Mouse (Mus musculus) megakaryocyte, adult 5-6 weeks (primary cell): ENCODE measurements around the gene Il34. TPM values are rescaled to one million over a fixed set of nuclear protein-coding genes. Genes with fewer than 3 reads are reported as not detected.

Experiments
- ATAC-seq: 2 replicates; pipeline ENCODE4 v1.8.0; 2016; ENCODE audit warnings: mild to moderate bottlenecking, inconsistent platforms; ENCODE audit not compliant: poor library complexity, severe bottlenecking
- total RNA-seq, 2 experiments: library from RNA; stranded (forward) in 1 of 2; stranded (reverse) in 1 of 2; fragments of 153-499, 151-499 nt in 1 of 2; fragments of 221-1000, 200-1000 nt in 1 of 2; gene quantifications; 2 replicates each; pipeline versions ENCODE4 v1.2.3 to v1.2.4; 2015 to 2017

The Il34 gene
- total RNA-seq (2015) (not detected in 2 replicates), total RNA-seq (2017) (not detected in 2 replicates)

- no peak for ATAC-seq
These were observed at the start of gene Il34 for GRCm38 (mm10) chr8:110805669-110806068. TSS of gene Il34 (minus strand) at chr8:110805924.

- no peak for ATAC-seq
These were observed 45.5 kb upstream of the Il34 start for GRCm38 (mm10) chr8:110851186-110851585.

DNA sequence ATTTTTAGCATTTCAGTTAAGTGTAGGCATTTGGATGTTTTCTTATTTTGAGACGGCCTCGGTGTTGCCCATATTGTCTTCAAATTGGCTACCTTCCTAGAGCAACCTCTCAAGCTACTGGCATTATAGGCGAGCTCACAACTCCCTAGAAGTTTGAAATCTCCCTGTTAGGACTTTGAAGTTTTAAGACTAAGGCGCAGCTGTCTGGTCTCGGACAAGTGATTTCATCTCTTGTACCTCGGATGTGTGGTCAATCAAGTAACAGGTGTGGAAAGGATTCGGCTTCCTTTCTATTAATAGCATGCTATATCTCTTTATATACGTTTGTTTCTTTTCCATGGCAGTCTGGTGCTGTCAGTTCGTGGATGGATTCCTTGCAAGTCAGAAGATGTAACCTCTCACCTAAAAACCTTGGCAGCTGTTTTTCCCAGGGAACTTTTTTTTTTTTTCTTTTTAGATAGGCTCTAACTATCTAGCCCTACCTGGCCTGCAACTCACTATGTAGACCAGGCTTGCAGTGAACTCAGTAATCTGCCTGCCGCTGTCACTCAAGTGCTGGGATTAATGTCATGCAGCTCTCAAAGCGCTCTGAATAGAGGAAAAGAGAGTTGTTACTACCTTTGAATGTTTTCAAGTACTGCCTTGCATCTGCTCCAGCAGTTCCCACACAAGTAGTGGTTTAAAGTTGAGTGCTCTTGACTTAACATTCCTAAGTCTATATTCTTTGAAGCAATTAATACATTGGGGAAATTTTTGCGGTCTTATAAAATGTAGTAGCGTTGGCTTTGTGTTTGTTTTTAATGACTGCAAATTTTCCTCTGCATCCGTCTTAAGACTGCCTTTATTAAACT lies 42.1 kb upstream of the Il34 start:
- no peak for ATAC-seq

DNA sequence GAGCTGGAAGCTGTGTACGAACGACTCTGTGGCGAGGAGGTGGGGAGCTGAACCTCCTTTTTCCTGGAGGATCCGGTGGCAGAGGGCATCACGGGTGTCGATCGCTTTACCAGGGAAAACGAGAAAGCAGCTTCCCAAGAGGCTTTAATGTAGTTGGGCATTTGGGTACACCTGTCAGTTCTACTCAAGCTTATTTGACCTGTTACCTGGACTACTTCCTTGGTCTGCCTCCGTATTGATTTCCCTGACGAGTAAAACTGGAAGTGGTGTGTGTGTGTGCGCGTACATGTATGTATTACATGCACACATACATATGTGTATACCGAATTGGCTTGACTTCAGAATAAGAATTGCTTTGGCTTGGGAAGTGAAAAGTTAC lies 41.4 kb upstream of the Il34 start:
- peak; percentile 23 for ATAC-seq

GRCm38 (mm10) chr8:110846405-110847170 lies 40.9 kb upstream of the Il34 start, which contains the start of the genes Cog4 and Sf3b3:
TSS of gene Cog4 (plus strand) at chr8:110846600.
TSS of gene Sf3b3 (minus strand) at chr8:110846787.
- ATAC-seq = peak; percentile 95

- ATAC-seq = no peak
These were observed 40.2 kb upstream of the Il34 start for GRCm38 (mm10) chr8:110845821-110846404.

DNA sequence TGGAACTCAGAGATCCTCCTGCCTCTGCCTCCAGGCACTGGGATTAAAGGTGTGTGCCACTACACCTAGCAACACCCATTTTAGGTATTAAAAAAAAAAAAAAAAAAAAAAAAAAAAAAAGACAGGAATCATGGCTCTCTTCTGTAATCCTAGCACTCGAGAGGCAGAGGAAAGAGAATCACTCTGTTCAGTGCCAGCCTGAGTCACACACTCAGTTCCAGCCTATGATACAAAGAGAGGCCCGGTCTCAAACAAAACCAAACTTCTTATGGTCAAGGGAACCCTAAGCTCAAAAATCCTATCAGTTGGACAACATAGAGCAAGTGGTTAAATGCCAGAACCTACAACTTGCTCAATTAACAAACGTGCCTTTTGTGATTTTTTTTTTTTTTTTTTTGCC lies 39.2 kb upstream of the Il34 start:
- no peak for ATAC-seq

GRCm38 (mm10) chr8:110843207-110843606 lies 37.5 kb upstream of the Il34 start:
- no peak for ATAC-seq

- ATAC-seq = no peak
These were observed 36.4 kb upstream of the Il34 start for GRCm38 (mm10) chr8:110842012-110842574.

DNA sequence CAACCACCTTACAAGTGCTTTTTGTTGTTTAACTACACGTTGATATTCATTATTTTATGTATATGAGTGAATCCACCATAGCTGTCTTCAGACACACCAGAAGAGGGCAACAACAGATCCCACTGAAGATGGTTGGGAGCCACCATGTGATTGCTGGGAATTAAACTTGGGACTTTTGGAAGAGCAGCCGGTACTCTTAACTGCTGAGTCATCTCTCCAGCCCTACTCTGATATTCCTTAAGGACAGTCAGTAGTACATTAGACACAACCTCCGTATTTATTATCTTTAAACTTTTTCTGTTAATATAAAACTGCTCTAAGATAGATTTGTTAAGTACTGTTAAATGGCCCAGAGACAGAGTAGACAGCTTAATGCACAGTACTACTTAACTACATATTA lies 26.2 kb upstream of the Il34 start:
- ATAC-seq = no peak

DNA sequence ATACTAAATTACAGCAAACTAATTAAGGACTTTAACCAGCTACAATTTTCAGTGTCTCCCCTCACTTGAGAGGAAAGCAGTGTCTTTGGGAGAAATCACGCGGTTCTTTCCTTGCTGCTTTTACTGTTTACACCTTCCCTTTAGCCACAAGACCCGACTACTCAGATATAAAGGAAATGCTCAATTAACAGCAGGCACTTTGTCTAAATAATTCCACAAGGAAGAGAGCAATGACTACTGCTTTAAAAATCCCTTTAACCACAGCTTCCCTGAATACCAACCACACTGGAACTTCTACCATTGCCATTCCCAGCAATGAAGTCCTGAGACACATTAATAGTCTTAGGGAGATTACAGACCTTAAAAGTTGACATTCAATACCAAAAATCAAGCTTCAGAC lies 22.8 kb upstream of the Il34 start:
- ATAC-seq = no peak

DNA sequence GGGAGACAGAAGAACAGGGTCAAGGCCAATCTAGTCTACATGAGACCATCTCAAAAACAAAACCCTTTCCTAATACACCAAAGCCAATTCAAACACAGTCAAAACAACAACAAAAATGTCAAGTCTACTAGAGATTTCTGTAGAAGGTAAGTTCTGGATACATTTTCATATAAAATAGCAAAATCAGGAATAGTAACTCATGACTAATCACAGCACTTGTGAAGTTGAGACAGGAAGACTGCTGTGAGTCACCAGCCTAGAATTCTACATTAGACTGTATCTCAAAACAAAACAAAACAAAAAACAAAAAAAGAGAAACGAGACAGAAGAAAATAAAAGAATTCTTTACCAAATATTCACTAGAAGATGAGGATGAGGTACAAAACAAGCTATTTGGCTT lies 19.1 kb upstream of the Il34 start:
- ATAC-seq = no peak

- ATAC-seq = no peak
These were observed 16.2 kb upstream of the Il34 start for GRCm38 (mm10) chr8:110821960-110822359.

DNA sequence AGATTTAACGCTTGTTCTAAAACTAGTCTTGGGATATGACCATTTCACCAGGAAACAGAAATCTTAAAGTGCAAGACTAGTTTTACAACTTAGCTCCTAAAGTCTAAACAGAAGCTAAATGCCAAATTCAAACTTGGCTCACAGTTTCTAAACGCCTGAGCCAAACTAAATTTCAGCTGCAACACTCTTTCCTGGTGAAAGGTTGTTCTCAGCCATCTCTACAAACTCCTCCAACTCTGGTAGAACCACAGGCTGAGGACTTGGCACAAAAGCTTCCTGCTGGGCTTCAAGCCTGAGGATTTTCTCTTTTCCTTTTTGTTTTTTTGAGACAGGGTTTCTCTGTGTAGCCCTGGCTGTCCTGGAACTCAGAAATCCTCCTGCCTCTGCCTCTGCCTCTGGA lies 14.5 kb upstream of the Il34 start:
- ATAC-seq = no peak

DNA sequence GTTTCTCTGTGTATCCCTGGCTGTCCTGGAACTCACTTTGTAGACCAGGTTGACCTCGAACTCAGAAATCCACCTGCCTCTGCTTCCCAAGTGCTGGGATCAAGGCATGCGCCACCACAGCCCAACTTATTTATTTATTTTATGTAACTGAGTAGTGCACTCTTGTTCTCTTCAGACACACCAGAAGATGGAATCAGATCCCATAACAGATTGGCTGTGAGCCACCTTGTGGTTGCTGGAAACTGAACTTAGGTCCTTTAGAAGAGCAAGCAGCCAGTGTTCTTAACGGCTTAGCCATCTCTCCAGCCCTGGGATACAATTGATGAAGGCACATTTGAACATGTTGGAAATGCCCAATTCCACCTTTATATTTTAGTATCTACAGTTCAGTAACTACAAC lies 12.9 kb upstream of the Il34 start:
- no peak for ATAC-seq

DNA sequence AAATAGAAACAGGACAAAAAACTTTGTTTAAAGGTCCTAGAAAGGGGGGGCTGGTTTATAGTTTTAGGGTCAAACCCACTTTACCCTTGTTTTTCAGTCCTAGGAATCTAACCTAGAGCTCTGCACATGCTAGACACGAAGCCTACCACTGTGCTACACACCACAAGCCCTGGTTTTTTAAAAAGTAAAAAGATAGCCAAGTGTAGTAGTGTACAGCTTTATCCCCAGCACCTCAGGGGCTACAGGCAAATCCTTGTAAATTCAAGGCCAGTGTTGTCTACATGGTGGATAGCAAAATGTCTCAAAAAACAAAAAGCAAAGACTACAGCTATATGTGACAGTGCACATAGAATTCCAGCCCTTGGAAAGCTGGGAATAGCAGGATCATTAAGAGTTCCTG lies 11.3 kb upstream of the Il34 start:
- no peak for ATAC-seq

GRCm38 (mm10) chr8:110815308-110815707 lies 9.6 kb upstream of the Il34 start:
- no peak for ATAC-seq

- no peak for ATAC-seq
These were observed 7.5 kb upstream of the Il34 start for GRCm38 (mm10) chr8:110813081-110813812.

GRCm38 (mm10) chr8:110812349-110813080 lies 6.8 kb upstream of the Il34 start:
- ATAC-seq = peak; percentile 24; the same call in 1 of the 2 replicates

GRCm38 (mm10) chr8:110811793-110812192 lies 6.1 kb upstream of the Il34 start:
- ATAC-seq = no peak
